Mouse (Mus musculus): ENCODE measurements around the gene Tex52.

Tex52 gene

DNA sequence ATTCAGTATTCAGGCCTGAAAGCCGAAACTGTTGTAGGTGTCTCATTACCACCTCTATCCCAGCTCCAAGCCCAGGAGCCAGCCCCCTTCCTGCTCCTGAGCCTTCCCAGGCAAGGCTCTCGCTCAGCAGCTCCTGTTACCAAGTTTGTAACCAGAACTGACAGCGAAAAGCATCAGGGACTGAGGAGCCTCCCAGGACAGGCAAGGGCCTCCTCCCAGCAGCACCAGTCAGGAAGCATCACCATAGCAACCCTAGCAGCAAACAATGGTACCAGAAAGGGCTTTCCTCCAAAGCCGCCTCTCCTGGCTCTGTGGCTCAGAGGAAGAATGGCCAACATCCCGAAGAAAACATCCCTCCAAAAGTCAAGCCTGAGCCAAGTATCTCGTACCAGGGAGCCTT is at the start of gene Tex52, which contains the start of gene Gm44596:
Tex52 (plus strand) TSS at position 265 of the 400 bp plus-strand sequence.
Gm44596 (plus strand) TSS at position 312 of the 400 bp plus-strand sequence.
- peak; percentile 39 for DNase-seq (ENCODE audit: extremely low spot score)

- DNase-seq (ENCODE audit: extremely low spot score): peak; percentile 76
These were observed 40.7 kb upstream of the Tex52 start for GRCm38 (mm10) chr6:128334397-128335124.

- no peak for DNase-seq (ENCODE audit: extremely low spot score)
These were observed 37.8 kb upstream of the Tex52 start for GRCm38 (mm10) chr6:128337467-128337866.

DNA sequence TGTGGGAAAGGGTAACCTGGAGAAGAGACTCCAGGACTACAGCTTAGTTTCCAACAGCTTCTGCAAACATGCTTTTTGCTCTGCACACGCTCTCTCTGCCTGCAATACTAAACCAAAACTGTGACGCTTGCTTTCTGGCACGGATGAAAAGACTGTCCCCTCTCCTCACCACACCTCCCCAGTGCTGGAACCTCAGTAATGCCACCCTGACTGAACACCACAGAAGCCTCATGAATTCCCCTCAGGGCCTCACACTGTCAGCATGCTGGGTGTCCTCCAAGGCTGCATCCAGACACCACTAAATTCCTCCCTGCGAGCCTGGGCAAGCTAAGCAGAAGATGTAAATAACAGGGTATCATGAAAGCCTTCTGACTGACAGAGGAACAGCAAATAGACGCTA is 36.4 kb upstream of the Tex52 start:
- DNase-seq (ENCODE audit: extremely low spot score): no peak

GRCm38 (mm10) chr6:128341956-128342723 is 33.1 kb upstream of the Tex52 start:
- no peak for DNase-seq (ENCODE audit: extremely low spot score)

GRCm38 (mm10) chr6:128345623-128346022 is 29.6 kb upstream of the Tex52 start:
- DNase-seq (ENCODE audit: extremely low spot score): no peak

GRCm38 (mm10) chr6:128346782-128347181 is 28.5 kb upstream of the Tex52 start:
- no peak for DNase-seq (ENCODE audit: extremely low spot score)

GRCm38 (mm10) chr6:128349711-128350110 is 25.5 kb upstream of the Tex52 start:
- DNase-seq (ENCODE audit: extremely low spot score): no peak

DNA sequence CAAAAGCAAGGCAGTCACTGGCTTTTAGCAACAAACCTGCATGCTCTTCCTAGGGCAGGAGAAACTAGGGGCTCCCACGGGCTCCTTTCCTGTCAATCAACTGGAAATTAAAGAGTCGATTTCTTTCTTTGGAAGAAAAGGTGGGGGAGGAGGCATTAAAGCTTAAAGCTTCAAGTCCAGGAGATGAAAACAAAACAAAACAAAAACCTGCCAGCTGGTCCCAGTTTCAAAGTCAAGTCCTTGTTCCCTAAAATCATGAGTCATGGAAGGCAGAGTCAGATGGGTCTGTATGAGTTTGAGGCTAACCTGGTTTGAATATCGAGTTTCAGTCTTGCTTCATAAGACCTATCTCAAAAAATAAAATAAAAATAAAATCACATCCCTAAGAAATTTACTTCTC is 21.1 kb upstream of the Tex52 start:
- DNase-seq (ENCODE audit: extremely low spot score): no peak

DNA sequence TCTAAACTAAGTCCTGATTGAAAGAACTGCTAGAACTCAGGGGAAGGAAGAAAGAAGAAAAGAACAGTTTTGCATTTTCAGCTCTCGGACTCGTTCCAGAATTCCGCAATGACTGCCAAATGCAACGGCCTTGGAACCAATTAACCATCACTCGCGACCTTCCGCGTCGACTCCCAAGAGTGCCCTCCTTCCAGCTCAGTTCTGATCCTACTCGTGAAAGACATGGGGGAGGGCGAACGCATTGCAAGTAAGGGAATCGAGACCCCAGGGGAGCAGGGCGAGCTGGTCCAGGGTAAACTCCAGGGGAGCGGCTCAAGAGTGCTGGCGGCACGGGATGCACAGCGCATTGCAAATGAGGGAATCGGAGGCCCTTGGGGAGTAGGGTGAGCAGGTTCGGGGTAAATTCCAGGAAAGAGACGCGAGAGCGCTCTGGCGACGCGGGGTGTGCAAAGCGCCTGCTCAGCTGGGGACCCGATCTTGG is 20.0 kb upstream of the Tex52 start:
- no peak for DNase-seq (ENCODE audit: extremely low spot score)

- peak; percentile 98 for DNase-seq (ENCODE audit: extremely low spot score)
These were observed 19.4 kb upstream of the Tex52 start, which contains the start of gene Tulp3 for GRCm38 (mm10) chr6:128355726-128356416. TSS of gene Tulp3 (minus strand) at chr6:128355851.

- DNase-seq (ENCODE audit: extremely low spot score): peak; percentile 67
These were observed 16.3 kb upstream of the Tex52 start for GRCm38 (mm10) chr6:128358999-128359398.

GRCm38 (mm10) chr6:128361901-128362300 is 13.4 kb upstream of the Tex52 start:
- no peak for DNase-seq (ENCODE audit: extremely low spot score)

DNA sequence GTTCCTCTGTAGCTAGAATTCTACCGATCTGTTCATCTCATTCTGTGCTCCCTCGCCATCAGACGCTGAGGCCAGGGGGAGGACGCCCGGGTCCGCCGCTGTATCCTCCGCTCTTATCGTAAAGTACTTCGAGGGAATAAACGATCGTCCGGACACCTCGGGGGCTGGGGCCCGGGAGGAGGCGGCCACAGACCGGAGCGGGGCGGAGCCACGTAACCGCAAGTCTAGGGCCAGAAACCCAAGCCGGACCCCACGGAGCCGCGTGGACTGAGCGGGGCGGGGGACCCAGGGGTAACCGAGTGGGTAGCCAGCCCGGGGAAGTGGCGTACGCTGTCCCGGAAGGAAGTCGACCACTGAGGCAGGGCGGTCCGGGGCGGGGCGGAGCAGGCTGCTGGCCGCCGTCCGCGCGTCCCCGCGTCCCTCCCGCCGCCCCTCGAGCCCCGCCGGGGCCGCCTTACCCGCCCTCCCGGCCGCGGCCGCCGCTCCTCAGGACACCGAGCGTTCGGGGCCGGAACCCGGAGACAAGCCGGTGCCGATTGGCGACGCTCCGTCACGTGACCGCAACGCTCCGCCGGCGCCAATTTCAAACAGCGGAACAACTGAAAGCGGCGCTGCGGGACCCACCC is 12.8 kb upstream of the Tex52 start, which contains the start of the genes Rhno1 and Foxm1:
Rhno1 (minus strand) TSS at position 531 of the 626 bp plus-strand sequence.
Foxm1 (plus strand) TSS at position 587 of the 626 bp plus-strand sequence.
- DNase-seq (ENCODE audit: extremely low spot score): peak; percentile 89

DNA sequence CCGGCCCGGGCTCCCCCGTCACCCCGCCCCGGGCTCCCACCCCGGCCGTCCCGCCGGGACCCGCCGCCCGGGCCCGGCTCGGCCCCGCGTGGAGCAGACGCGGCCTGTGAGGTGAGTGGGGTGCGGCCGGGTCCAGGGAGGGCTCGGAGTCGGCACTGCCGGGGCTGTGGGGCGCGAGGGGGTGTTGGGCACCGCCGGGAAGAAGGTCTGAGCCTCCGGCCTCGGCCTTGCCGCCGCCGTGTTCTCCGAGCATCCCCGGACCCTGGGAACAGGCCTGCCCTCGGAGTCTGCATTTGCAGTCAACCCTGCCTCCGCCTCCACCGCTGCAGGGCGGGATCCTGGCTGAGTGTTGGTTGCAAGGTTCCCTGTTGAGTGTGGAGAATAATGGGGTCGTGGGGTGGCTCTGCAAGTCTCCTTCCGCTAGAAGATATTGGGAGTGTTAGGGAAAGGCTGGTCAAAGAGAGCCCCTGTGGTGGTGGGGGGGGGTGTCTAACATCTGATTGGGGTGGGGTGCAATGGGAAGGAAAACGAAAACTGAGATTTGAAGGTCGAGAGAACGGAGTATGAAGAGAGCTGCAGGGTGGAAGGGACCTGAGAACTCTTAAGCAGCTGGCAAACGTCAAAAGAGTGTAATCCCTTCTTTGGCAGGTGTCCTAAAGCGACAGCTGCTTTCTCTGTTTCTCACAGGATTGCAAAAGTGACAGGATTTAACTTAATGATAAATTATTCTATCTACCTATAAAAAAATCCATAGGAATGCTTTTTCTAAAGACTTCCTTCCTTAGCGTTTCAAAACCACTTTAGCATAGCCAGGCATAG is 12.0 kb upstream of the Tex52 start:
- peak; percentile 80 for DNase-seq (ENCODE audit: extremely low spot score)

GRCm38 (mm10) chr6:128364721-128365120 is 10.5 kb upstream of the Tex52 start:
- DNase-seq (ENCODE audit: extremely low spot score): no peak

- DNase-seq (ENCODE audit: extremely low spot score): no peak
These were observed 8.8 kb upstream of the Tex52 start for GRCm38 (mm10) chr6:128366466-128366865.

DNA sequence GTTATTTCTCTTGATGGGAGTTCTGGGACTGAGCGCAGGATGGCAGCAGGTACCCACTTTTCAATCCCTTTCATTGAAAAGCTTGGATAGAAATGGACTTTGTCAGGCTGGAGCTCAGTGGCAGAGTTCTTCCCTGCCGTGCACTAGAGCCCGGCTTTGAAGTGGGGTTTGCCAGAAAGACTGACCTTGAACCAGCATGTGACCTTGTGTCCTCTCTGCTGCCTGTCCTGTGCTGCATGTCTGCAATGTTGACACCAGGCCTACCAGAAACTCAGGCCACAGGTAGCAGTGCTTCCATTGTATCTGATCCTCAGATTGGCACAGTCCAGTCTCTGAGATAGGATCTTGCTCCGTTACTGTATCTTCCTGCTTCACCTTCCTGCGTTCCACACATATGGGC is 5.2 kb upstream of the Tex52 start:
- no peak for DNase-seq (ENCODE audit: extremely low spot score)

- no peak for DNase-seq (ENCODE audit: extremely low spot score)
These were observed 1.3 kb downstream of the Tex52 start for GRCm38 (mm10) chr6:128376371-128377085.

GRCm38 (mm10) chr6:128379636-128380035 is 4.4 kb downstream of the Tex52 start:
- no peak for DNase-seq (ENCODE audit: extremely low spot score)

Measured in embryo, embryonic 9.5 days (tissue).